Mouse (Mus musculus) stomach, embryonic 15.5 days (tissue): ENCODE measurements around the gene Gm6096. TPM values are rescaled to one million over a fixed set of nuclear protein-coding genes. Genes with fewer than 3 reads are reported as not detected.

Experiments
- ATAC-seq: fragments of 200-750 bp; cut with Nextera tagmentation; 2 replicates; pipeline ENCODE4 v1.8.0; 2017; ENCODE audit warnings: low read depth, moderate number of reproducible peaks, moderate TSS enrichment; ENCODE audit not compliant: insufficient read depth, low FRiP score
- H3K27ac ChIP-seq: fragments of 300-500 bp; sonication (generic); 2 replicates; pipeline ENCODE4 v1.5.1; 2015; ENCODE audit warnings: mild to moderate bottlenecking, inconsistent platforms
- H3K27me3 ChIP-seq: fragments of 300-500 bp; sonication (generic); replicated peaks from 2 replicates; pipeline ENCODE4 v1.6.1; 2015; ENCODE audit warnings: inconsistent platforms
- H3K36me3 ChIP-seq: fragments of 300-500 bp; sonication (generic); 2 replicates; pipeline ENCODE4 v1.6.1; 2015; ENCODE audit warnings: inconsistent platforms
- H3K4me1 ChIP-seq: fragments of 300-500 bp; sonication (generic); 2 replicates; pipeline ENCODE4 v1.6.1; 2015; ENCODE audit warnings: inconsistent platforms
- H3K4me2 ChIP-seq: fragments of 300-500 bp; sonication (generic); 2 replicates; pipeline ENCODE4 v1.6.1; 2015; ENCODE audit warnings: mild to moderate bottlenecking, inconsistent platforms
- H3K4me3 ChIP-seq: fragments of 300-500 bp; sonication (generic); replicated peaks from 2 replicates; pipeline ENCODE4 v1.5.1; 2015; ENCODE audit warnings: inconsistent platforms
- H3K9ac ChIP-seq: fragments of 300-500 bp; sonication (generic); 2 replicates; pipeline ENCODE4 v1.6.1; 2015; ENCODE audit warnings: inconsistent platforms
- H3K9me3 ChIP-seq: fragments of 300-500 bp; sonication (generic); 2 replicates; pipeline ENCODE4 v1.6.1; 2016; ENCODE audit warnings: inconsistent platforms
- WGBS: fragments of 180-500 bp; shearing (Covaris S2); methylation state at CpG from one replicate; pipeline ENCODE4 v1.1.7; 2015; 5-methylcytosine and 5-hydroxymethylcytosine counted together
- polyA plus RNA-seq: library from polyadenylated mRNA; unstranded; fragments of >200 nt; fragmentation: Nextera tagmentation; extraction: Ambion mirVana; gene quantifications from 2 replicates; pipeline ENCODE4 v1.2.1, GENCODE M21; 2015

Gene Gm6096
- polyA plus RNA-seq, 1 experiment from 2014 or later = not detected

DNA sequence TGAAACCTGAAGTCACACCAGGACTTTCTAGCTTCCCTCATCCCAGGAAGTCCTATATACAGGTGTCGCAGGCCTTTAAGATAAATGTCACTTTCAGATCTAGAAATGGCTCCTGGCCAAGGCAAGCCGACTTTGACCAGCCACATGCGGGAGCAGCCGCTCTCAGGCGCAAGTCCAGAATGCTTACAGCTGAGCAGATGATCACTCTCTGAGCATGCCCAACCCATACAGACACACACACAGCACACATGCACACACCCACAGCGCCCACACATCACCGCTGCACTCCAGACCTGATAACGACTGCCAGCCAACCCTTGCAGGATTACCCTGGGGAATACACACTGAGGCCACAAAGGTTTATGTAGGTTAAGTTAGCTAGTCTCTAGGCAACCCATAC lies 24.8 kb upstream of the Gm6096 start:
- H3K4me2 ChIP-seq = 0 out of 2 replicates have a peak overlapping the region, but pooled peaks have one; percentile 13
- peaks cover 58% of the 10 kb centered on the region for H3K36me3 ChIP-seq
- no peak for ATAC-seq
- no peaks in the 10 kb centered on the region for H3K9me3 ChIP-seq
- 64% methylated on average over 8 of the region's 8 CpGs for WGBS
- H3K4me3 ChIP-seq = no peak overlapping the region
- no peak overlapping the region for H3K9ac ChIP-seq
- H3K27ac ChIP-seq = no peak overlapping the region
- peaks cover 23% of the 10 kb centered on the region for H3K4me1 ChIP-seq
- H3K27me3 ChIP-seq = no peaks in the 10 kb centered on the region

DNA sequence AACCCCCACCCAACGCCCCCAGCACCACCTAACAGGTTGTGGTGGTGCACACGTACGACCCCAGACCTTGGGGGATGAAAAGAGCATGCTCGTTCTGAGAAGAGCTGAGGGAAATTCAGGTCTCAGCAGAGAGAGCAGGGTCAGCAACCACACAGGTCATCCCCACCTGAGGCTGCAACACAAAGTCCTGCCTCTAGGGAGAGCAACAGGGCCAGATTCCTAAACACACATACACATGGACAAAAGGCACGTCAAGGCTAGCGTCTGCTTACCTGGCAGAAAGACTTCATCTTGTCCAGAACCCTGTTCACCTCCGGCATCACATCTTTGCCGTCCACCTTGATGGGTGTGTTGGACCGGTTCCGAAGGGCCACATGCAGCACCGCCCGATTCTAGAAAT lies 24.0 kb upstream of the Gm6096 start:
- H3K9ac ChIP-seq = no peak overlapping the region

DNA sequence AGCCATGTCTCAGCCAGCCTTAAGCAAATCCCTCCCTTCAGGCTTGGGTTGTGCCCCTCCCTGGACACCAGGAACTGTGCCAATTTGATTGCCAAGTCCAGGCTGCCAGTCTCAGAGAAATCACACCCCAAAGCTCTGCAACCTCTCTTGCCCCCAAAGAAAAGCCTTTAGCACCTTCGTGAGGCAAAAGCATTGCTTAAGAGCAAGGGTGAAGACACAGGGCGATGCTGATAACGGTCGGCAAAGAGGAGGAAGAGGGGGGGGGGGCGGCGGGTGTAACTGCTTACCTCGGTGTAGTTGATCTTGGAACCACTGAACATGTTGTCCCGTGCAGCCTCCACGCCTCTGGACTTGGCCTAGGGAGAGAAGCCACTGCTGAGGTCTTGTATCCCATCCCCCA lies 22.2 kb upstream of the Gm6096 start:
- Histone ChIP-seq H3K4me3 (peak overlapping the region; percentile 81), H3K4me1 (peaks cover 31% of the 10 kb centered on the region), H3K27me3 (no peaks in the 10 kb centered on the region), H3K27ac (no peak overlapping the region), H3K36me3 (peaks cover 33% of the 10 kb centered on the region; the same call in 1 of the 2 replicates), H3K4me2 (peak overlapping the region; percentile 80), H3K9me3 (no peaks in the 10 kb centered on the region), H3K9ac (no peak overlapping the region)
- 35% methylated on average over 6 of the region's 9 CpGs for WGBS
- ATAC-seq = no peak

More for the DNA sequence above, 24.0 kb upstream of the Gm6096 start:
- H3K4me1 ChIP-seq = peaks cover 23% of the 10 kb centered on the region
- no peaks in the 10 kb centered on the region for H3K27me3 ChIP-seq
- 0 out of 2 replicates have a peak overlapping the region, but pooled peaks have one; percentile 80 for H3K4me2 ChIP-seq
- WGBS = 87% methylated on average over 12 of the region's 12 CpGs
- ATAC-seq = no peak
- peaks cover 51% of the 10 kb centered on the region for H3K36me3 ChIP-seq
- no peaks in the 10 kb centered on the region for H3K9me3 ChIP-seq
- no peak overlapping the region for H3K27ac ChIP-seq
- no peak overlapping the region for H3K4me3 ChIP-seq

DNA sequence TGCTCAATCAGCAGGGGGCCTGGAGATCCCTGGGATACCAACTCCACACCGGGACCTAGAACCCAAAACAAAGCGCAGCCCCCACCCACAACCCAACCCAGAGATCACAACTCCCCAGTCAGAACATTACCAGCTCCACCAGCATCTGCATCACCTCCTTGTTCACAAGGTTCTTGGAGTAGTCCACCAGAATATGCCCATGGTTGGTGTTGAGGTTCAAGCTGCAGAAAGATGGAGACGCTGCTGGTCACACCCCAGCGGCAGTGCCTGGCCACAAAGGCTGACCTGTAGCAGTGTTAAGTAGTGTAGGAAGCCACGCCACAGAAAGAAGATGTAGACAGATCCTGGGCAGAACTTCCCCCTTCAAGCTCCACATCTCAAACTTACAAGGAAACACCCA lies 21.7 kb upstream of the Gm6096 start:
- Histone ChIP-seq H3K36me3 (peaks cover 33% of the 10 kb centered on the region; the same call in 1 of the 2 replicates), H3K4me2 (peak overlapping the region; percentile 80), H3K27ac (peak overlapping the region; percentile 91), H3K9ac (peak overlapping the region; percentile 74), H3K4me1 (peaks cover 31% of the 10 kb centered on the region), H3K4me3 (peak overlapping the region; percentile 81), H3K9me3 (no peaks in the 10 kb centered on the region), H3K27me3 (no peaks in the 10 kb centered on the region)
- WGBS = 19% methylated on average over 5 of the region's 5 CpGs
- no peak for ATAC-seq

DNA sequence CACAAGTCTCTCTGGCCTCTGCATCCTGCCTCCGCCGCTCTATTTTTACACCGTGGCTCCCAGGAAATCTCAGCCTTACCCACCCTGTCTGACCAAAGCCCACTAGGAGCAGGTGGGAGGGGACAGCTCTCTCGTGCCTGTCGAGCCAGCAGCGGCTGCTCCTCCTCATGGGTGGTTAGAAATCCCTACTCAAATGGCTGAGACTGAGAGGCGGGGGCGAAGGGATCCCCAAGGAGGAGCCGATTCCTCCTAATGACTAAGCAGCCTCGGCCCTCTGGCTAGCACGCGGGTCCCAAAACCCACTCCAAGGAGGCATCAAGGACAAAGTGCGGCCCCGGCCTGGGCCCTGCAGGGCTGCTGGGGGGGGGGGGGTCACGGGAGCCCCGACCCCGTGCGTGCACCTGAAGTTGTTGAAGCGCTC lies 21.1 kb upstream of the Gm6096 start:
- ATAC-seq = peak; percentile 3; the same call in 1 of the 2 replicates
- Histone ChIP-seq H3K36me3 (peaks cover 30% of the 10 kb centered on the region; the same call in 1 of the 2 replicates), H3K9ac (peak overlapping the region; percentile 74), H3K4me2 (peak overlapping the region; percentile 80), H3K9me3 (no peaks in the 10 kb centered on the region), H3K27ac (peak overlapping the region; percentile 91), H3K27me3 (no peaks in the 10 kb centered on the region), H3K4me1 (peaks cover 33% of the 10 kb centered on the region), H3K4me3 (peak overlapping the region; percentile 81)
- 0% methylated on average over 19 of the region's 19 CpGs for WGBS

DNA sequence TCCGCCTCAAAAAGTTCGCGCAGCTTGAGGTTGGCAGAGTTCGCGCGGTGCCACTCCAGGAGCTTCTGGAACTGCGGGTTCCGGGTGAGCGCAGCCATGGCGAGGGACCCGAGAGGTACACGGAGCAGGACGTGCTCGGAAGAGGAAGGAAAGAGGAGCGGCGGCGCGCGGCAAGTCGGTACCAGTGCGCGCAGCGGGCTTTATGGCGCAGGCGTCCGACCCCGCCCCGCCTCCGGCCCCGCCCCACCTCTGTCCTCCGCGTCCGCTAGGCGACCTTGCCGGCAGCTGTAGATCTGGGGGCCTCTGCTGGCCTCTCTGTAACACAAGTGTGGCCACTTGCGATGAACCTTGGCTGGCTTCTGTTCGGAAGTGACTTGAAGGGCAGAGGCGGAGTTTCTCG lies 20.7 kb upstream of the Gm6096 start, which contains the start of gene Gpi1:
TSS of gene Gpi1 (minus strand) at position 221 of the 400 bp plus-strand sequence.
- peak within 1 kb of the TSS; percentile 74 for H3K9ac ChIP-seq
- H3K4me3 ChIP-seq = peak within 1 kb of the TSS; percentile 81
- no peaks in the 10 kb centered on the region for H3K9me3 ChIP-seq
- peak; percentile 67 for ATAC-seq
- no peaks in the 10 kb centered on the region for H3K27me3 ChIP-seq
- peak within 1 kb of the TSS; percentile 91 for H3K27ac ChIP-seq
- H3K4me2 ChIP-seq = peak within 1 kb of the TSS; percentile 80
- peaks cover 37% of the 10 kb centered on the region for H3K4me1 ChIP-seq
- under 1% methylated on average over 39 of the region's 39 CpGs for WGBS
- peaks cover 26% of the 10 kb centered on the region; the same call in 1 of the 2 replicates for H3K36me3 ChIP-seq

DNA sequence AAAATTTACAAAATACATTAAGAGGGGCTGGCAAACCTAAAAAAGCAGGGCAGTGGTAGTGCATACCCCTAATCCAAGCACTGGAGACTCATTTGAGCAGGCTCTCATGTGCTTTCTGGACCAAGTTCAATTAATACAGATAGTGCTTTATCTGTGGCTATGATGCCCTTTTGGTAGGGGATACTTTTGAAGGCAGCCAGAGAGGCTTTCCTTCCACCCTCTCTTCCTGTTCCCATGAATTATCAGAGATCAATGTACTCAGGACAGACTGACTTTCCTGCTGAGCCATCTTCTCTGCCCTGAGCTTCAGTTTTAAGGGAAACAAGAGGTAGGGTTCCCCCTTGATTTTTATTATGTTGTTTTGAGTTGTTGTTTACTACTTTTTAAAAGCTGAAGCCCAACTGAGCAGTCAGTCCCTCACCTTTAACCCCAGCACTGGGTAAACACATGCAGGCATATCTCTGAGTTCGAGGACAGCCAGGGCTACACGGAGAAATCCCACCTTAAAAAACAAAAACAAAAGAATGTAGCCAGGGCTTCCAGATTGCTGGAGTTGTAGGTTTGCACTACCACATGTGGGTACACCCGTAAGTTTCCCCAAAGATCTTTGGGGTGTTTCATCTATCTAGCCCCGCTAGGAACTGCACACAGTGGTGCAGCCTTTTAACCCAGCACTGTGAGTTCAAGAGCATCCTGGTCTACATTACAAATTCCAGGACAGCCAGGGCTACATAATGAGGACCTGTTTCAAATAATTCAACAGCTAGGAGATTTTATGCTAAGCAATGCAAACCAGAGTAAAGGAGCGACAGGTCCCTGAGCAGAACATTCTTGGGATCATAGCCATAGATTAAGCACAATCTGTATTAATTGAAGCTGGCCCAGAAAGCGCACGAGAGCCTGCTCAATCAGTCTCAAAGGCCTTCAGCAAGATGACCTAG lies 17.8 kb upstream of the Gm6096 start:
- no peak for ATAC-seq

DNA sequence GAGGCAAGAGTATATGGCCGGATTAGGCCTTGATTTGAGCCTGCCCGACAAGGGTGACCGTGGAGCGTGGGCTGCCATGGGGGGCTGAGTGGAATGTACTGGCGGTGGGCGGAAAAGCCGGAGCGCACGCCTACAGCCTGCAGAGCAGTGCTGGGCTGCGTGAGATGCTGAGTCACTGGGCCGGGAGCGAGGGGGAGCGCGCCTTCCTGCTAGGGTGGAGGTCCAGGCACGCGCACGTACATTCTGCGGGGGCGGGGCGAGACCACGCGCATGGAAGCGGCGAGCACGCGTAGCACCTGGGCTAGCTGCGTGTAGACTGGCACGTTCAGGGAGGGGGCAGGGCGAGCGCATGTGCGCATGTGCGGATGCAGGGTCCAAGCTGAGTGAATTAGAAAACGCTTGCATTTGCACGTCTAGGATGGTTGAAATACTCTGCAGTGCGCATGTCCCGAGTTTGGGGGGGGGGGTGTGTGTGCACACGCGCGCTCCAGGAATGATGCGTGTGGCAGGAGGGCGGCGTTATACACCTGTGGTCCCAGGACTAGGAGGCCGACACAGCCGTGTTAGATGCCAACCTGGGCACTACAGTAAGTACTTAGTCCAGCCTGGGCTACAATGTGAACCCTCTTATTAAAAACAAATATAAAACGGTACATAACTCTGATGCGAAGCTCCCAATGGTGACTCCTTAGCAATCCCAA lies 16.8 kb upstream of the Gm6096 start:
- Histone ChIP-seq H3K27ac (peak overlapping the region; percentile 94), H3K9ac (peak overlapping the region; percentile 34), H3K4me2 (peak overlapping the region; percentile 75), H3K9me3 (no peaks in the 10 kb centered on the region), H3K36me3 (peaks cover 16% of the 10 kb centered on the region), H3K4me1 (peaks cover 15% of the 10 kb centered on the region; the same call in 1 of the 2 replicates), H3K27me3 (no peaks in the 10 kb centered on the region), H3K4me3 (peak overlapping the region; percentile 50)
- ATAC-seq = peak; percentile 90
- under 1% methylated on average over 45 of the region's 46 CpGs for WGBS

More for the DNA sequence above, 17.8 kb upstream of the Gm6096 start:
- Histone ChIP-seq H3K9ac (peak overlapping the region; percentile 0; the same call in 1 of the 2 replicates), H3K4me2 (peak overlapping the region; percentile 75), H3K27ac (peak overlapping the region; percentile 94), H3K4me3 (peak overlapping the region; percentile 50), H3K36me3 (peaks cover 9% of the 10 kb centered on the region), H3K9me3 (no peaks in the 10 kb centered on the region), H3K27me3 (no peaks in the 10 kb centered on the region), H3K4me1 (peaks cover 24% of the 10 kb centered on the region)
- WGBS = 34% methylated on average over 7 of the region's 7 CpGs

DNA sequence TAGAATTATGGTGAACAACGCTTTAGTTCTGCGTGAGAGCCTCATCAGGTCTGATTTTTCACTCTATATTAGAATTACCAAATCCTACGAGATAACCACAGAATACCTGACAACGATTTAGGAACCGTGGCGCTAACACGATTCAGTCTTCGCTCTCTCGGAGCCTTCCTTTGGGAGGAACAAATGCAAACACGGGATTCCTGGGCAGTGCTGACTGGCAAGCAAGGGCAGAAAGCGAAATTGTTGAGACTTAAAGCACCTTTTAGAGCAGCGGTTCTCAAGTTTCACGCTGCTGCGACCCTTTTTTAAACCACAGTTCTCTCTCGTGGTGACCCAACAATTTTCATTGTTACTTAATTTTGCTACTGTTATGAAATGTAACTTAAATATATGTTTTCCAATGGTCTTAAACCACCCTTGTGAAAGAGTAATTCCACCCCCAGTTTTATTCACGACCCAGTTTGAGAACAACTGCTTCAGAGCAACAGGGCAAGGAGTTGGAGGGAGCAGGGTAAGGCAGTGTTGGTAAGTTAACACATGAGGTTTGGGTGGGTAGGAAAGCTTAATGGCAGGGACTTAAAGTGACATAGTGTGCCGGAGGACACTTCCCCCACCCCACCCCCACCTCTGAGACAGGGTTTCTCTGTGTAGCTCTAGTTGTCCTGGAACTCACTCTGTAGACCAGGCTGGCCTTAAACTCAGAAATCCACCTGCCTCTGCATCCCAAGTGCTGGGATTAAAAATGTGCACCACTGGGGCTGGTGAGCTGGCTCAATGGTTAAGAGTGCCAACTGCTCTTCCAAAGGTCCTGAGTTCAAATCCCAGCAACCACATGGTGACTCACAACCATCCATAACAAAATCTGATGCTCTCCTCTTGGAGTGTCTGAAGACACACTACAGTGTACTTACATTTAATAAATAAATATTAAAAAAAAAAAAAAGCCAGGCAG lies 16.0 kb upstream of the Gm6096 start:
- Histone ChIP-seq H3K4me3 (peak overlapping the region; percentile 50), H3K4me2 (peak overlapping the region; percentile 75), H3K9ac (peak overlapping the region; percentile 34), H3K9me3 (no peaks in the 10 kb centered on the region), H3K36me3 (peaks cover 19% of the 10 kb centered on the region), H3K27ac (peak overlapping the region; percentile 94), H3K27me3 (no peaks in the 10 kb centered on the region), H3K4me1 (peaks cover 15% of the 10 kb centered on the region; the same call in 1 of the 2 replicates)
- no peak for ATAC-seq
- WGBS = 2% methylated on average over 17 of the region's 17 CpGs

DNA sequence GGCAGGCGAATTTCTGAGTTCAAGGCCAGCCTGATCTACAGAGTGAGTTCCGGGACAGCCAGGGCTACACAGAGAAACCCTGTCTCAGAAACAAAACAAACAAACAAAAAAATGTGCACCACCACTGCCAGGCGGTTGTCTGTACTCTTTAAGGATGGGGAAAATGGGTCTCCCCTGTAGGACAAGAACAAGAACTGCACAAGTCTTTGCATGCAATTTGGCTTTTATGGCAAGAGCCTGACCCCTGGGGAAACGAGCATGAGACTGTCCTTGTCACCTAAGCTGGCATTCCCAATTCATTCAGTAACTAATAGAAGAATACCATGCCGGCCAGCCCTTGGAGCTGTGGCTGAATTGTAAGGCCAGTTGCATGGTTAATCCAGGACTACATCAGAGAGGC lies 15.2 kb upstream of the Gm6096 start:
- Histone ChIP-seq H3K27me3 (no peaks in the 10 kb centered on the region), H3K36me3 (peaks cover 23% of the 10 kb centered on the region), H3K4me1 (peaks cover 15% of the 10 kb centered on the region; the same call in 1 of the 2 replicates), H3K9me3 (no peaks in the 10 kb centered on the region), H3K4me2 (no peak overlapping the region), H3K9ac (no peak overlapping the region), H3K27ac (no peak overlapping the region), H3K4me3 (no peak overlapping the region)
- WGBS = 85% methylated on average over 5 of the region's 5 CpGs
- no peak for ATAC-seq

DNA sequence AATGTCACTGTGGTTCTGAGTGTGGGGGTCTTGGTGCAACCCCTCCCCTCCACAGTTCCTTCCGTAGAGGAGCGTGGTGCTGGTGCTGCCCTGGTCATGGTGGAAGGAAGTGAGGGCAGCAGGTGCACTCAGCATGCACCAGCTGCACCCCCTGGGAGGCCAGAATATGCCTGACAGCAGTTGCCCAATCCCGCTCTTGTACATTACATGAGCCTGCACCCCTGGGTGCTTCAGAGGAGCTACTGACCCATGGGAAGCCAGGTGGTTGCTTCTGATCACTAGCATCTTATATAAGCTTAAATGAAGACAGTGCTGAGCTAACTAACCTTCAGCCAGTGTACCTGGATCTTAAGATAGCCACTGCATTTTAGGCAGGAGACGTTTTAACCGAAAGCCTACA lies 12.8 kb upstream of the Gm6096 start:
- WGBS = 91% methylated on average over 5 of the region's 5 CpGs
- no peak overlapping the region for H3K27ac ChIP-seq
- H3K36me3 ChIP-seq = peaks cover 36% of the 10 kb centered on the region
- H3K9me3 ChIP-seq = no peaks in the 10 kb centered on the region
- H3K27me3 ChIP-seq = no peaks in the 10 kb centered on the region
- no peak overlapping the region for H3K9ac ChIP-seq
- no peak overlapping the region for H3K4me2 ChIP-seq
- no peak overlapping the region for H3K4me3 ChIP-seq
- ATAC-seq = no peak
- peaks cover 10% of the 10 kb centered on the region; the same call in 1 of the 2 replicates for H3K4me1 ChIP-seq
